Mouse (Mus musculus) embryonic fibroblast, embryonic 13.5 days (primary cell): ENCODE results near the gene Unc119b.

Source experiments
- CTCF ChIP-seq: IDR thresholded peaks from 2 replicates; pipeline ENCODE4 v1.5.1; 2011; ENCODE audit warnings: mild to moderate bottlenecking, control low read depth, low read length, moderate library complexity, borderline replicate concordance; ENCODE audit not compliant: insufficient read depth
- POLR2A ChIP-seq: IDR thresholded peaks from 2 replicates; pipeline ENCODE4 v1.6.1; 2011; ENCODE audit warnings: low read depth, mild to moderate bottlenecking, control low read depth, low read length, moderate library complexity

DNA sequence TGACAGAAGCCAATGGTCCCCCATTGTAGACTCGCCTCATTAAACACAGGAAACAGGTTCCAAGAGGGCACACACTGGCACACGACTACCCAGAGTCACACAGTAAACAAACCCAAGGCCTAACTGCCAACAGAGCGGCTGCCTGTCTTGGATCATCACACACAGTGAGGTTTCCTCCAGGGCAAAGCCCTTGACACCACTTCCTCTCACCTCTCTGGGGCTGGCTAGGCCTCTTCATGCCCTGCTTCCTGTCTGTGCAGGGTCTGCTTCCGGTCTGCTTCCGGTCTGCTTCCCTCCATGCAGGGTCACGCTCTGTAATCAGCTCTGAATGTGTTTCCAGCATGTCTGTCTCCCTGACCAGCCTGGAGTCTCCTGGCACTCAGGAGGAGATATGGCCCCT is 32.6 kb upstream of the Unc119b start:
- no peak for TF ChIP-seq CTCF
- no peak for TF ChIP-seq POLR2A
